Mouse (Mus musculus) retina, postnatal 1 day (tissue): Measurements from ENCODE around the gene March7.
A peak's percentile ranks its signal among the peaks of the same experiment; 100 is the strongest.

Experiments used
- DNase-seq: peaks from one replicate; pipeline ENCODE4 v3.0.0-alpha.2; 2012

The March7 gene

DNA sequence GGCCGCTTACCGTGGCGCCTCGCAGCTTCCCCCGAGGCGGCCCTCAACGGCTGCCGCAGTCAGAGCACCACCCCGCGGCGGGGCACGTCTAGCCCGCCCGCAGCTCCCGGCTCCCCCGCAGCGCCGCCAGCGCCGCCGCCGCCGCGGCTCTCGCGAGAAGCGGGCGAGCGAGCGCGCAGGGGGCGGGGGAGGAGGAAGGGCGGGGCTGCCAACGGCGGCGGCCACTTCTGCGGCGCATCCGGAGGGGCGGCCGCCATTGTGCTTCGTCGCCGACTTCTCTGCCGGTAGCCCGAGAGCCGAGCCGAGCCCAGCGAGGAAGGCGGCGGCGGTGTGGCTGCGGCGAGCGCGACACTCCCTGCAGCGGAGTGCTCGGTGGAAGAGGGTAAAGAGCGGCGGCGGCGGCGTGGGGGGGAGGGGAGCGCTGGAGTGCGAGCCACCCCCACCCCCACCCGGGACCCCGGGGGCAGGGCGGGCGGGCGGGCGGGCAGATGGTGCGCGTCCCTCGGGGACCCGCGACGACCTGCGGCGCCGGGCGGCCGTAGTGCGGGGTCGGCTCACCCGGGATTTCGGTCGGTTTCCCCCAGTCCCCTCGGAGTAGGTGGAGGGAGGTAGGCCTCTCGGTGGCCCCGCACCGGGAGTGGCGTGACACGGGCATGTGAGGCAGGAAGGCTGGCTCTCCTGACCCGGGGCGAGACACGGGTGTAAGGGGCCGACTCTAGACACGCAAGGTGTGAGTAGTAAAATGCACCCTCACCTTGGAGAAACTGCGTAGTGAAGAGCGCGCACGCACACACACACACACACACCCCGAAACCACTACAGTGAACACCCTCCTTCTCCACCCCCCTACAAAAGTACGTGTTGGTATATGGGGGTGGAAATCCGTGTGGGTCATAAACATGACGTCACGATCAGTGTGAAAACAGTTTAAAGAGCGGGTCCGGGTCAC, at the start of gene March7, which contains the start of gene Baz2b:
March7 (plus strand) TSS at position 185 of the 949 bp plus-strand sequence.
Baz2b (minus strand) TSS at position 137 of the 949 bp plus-strand sequence.
- peak; percentile 95 for DNase-seq

DNA sequence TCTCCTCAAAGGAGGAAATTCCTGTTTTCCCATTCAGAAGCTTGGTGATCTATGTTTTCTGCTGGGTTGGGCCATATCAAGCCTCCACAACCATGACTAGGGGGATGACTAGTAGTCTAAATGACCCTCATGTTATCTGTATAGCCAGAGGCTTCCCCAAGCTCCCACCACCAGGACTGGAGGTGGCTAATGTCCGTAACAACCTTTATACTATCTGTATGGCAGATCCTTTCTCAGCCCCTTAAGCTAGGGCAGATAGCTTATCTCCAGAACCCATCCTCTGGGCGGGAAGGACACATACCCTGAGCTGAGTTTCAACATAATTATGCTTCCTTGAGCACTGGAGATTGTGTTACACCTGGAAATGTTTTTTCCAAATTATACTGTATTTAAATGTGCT, 45.9 kb upstream of the March7 start:
- DNase-seq, result no peak

DNA sequence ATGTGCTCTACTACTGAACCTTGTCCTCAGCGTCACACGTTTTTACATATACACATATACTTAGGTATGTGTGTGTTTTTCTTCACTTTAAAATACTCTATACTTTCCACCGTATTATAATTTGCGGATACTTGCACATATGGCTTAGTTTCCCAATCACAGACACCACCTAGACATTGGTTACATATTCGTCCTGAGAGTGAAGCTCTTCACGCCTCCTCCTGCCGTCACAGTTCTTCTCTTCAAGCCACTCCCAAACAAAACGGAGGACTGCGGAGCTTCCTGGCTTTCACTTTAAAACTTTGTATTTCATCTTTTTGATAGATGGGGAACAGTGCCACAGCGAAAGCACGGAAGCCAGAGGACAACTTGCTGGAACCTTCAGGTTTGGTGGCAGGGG, 44.0 kb upstream of the March7 start:
- no peak for DNase-seq

DNA sequence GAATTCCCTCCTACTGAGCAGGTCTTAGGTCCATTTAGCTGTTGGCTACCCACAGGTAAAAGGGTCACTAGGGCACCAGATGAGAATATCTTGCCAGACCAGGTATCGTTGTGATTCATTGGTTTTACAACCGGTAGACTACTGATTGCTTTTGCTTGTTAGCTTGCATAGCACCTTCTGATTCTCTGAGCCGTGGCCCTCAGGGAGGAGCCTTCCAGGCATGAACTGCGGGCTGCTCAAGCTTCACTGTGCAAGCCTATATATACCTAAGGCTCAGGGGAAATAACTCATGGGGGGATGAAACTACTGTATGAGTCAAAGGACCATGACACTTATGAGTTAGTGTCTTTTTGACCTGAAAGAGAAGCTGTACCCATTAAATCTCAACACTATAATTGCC, 42.8 kb upstream of the March7 start:
- DNase-seq, result no peak

DNA sequence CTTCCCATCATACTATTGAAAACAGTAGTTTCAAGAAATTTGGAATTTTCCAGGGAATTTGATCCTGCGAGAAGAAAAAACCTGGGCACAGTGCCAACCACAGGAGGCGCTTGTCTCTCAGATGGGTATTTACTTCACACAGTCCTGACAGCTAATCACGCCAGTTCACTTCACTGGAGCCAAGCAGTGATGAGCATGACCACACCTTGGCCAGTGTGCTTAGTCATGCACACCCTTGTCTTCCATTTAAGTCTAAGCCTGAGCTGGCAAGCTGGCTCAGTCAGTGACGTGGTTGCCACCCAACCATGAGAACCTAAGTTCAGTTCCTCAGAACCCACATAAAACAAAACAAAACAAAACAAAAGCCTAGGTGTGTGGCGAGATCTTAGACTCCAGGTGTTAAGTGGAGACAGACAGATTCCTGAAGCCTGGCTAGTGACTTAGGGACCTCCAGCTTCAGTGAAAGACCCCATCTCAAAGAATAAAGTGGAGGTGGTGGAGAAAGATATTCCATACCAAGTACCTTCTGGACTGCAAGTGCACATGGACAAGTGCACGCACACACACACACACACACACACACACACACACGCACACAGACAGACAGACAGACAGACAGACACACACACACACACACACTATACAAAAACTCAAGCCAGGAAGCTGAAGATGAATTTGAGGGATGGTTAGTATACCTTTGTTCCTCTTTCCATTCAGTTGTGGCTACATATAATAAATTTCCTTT, 37.7 kb upstream of the March7 start:
- DNase-seq, result peak; percentile 14

DNA sequence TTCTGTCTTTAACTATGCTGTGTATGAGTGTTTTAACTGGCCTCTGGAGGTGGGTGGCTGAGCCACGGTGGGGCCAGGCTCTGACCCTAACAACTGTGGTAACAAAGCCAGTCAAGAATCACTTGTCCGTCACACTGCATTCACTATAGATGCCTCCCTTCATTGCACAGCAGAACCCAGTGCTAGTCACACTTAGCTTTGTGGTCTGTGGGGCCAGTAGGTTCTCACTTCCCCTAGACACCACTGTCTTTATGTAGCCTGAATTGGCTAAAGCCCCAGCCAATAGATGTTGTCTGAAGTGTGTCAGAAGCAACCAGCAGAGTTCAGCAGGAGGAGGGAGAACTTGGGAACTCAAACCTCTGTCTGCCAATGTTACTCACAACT, 37.2 kb upstream of the March7 start:
- DNase-seq, result no peak

- no peak for DNase-seq
These were observed 36.5 kb upstream of the March7 start for GRCm38 (mm10) chr2:60173190-60173589.

DNA sequence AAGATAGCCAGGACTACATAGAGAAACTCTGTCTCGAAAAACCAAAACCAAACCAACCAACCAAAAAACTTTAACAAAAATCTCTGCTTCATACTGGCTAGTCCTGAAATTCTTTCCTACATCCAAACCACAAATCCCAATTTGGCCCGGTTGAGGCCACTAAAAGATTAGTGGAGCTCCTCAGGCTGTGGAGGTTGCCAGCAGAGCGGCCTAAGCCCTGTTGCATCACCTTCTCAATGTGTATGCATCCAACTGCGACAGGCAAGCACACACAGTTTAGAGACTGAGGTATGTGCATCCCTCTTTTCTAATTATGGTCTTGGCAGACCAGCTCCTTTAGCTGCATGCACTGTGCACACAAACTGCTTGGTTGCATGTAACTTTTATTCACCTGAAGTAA, 36.1 kb upstream of the March7 start:
- DNase-seq, result no peak

GRCm38 (mm10) chr2:60175078-60175477, 34.6 kb upstream of the March7 start:
- DNase-seq, result no peak

GRCm38 (mm10) chr2:60176087-60176486, 33.6 kb upstream of the March7 start:
- no peak for DNase-seq

- no peak for DNase-seq
These were observed 32.2 kb upstream of the March7 start for GRCm38 (mm10) chr2:60177490-60177889.

GRCm38 (mm10) chr2:60181696-60182095, 28.0 kb upstream of the March7 start:
- no peak for DNase-seq

- DNase-seq, result no peak
These were observed 12.8 kb upstream of the March7 start for GRCm38 (mm10) chr2:60196841-60197240.

DNA sequence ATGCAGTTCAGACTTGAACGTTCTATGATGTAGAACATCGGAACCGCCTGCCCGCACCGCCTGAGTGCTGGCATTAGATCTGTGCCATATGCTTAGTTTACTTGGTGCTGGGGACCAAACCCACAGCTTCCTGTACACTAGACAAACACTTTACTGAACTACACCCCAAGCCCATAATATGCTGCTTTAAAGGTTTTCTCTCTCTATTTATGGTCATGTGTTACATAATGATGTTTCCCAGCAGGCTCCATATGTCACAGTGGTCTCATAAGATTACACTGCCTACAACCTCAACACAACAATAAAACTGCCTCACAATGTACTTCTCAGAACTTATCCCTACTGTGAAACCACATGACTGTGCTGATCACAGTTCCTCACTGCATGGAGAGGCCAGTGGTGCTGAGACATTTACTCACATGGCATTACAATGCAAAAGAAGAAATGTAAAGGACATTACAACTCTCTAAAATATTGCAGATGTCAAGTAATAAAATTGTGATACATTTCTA, 9.6 kb upstream of the March7 start:
- no peak for DNase-seq

DNA sequence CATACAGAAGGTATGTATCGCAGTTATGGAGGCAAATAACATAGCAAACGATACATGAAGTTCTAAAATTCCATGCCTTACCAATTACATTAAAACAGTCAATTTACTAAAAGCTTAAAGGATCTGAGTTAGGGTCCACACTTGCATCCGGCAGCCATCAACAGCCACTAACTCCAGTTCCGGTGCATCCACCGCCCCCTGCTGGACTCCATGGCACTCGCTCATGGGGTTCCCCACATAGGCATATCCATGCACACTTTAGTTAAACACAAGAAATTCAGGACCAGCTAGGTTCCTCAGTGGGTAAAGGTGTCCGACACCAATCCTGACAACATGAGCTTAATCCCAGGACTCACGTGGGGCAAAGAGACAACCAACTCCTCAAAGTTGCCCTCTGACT, 9.0 kb upstream of the March7 start:
- peak; percentile 67 for DNase-seq

GRCm38 (mm10) chr2:60202900-60203530, 6.7 kb upstream of the March7 start:
- no peak for DNase-seq

GRCm38 (mm10) chr2:60203733-60204132, 6.0 kb upstream of the March7 start:
- no peak for DNase-seq

GRCm38 (mm10) chr2:60204162-60204561, 5.5 kb upstream of the March7 start:
- DNase-seq, result no peak

DNA sequence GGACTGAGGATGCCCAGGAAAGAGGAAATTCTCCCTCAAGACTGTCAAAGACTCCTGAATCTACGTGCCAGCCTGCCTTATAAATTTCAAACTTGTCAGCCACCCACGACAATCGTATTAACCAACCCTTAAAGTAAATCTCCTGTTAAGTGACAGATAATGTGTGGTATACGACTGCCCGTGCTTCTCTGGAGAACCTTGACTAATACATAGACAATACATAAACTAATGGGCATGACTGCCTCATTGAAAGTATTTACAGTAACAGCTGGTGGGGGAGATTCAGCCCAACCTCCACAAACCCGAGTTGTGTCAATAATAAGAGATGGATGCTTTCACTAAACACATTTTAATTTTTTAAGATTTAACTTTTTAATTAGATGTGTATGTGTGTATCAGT, 3.9 kb upstream of the March7 start:
- no peak for DNase-seq

- DNase-seq, result peak; percentile 68
These were observed 520 bp upstream of the March7 start for GRCm38 (mm10) chr2:60209122-60209611.

- DNase-seq, result no peak
These were observed 1.1 kb downstream of the March7 start for GRCm38 (mm10) chr2:60210821-60211220.

- no peak for DNase-seq
These were observed 2.8 kb downstream of the March7 start for GRCm38 (mm10) chr2:60212488-60212887.

DNA sequence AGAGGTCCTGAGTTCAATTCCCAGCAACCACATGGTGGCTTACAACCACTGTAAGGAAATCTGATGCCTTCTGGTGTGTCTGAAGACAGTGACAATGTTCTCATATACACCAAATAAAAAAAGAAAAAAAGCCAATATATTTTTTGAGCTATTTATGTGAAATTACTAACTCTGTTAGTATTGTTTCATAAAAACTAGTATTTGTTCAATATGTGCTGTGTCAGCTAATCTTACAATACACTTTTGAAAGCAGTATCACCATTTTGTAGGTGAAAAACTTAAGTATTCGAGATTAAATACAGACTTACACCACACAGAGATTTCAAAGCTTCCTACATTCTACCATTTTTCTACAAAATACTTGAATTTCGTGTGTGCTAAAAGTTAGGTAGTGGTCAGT, 5.0 kb downstream of the March7 start:
- no peak for DNase-seq
